Mouse (Mus musculus) brain, embryonic 14.5 days (tissue): ENCODE measurements around the gene Epyc.

Experiments
- CTCF ChIP-seq: fragments of 200-500 bp; IDR thresholded peaks from 2 replicates; pipeline ENCODE4 v1.5.1; 2012; ENCODE audit warnings: inconsistent platforms, mild to moderate bottlenecking, moderate library complexity, borderline replicate concordance; ENCODE audit not compliant: insufficient read depth, insufficient read length; ENCODE audit errors: extremely low read depth
- POLR2A ChIP-seq: fragments of 200-500 bp; IDR thresholded peaks from 2 replicates; pipeline ENCODE4 v1.6.1; 2012; ENCODE audit warnings: mild to moderate bottlenecking, inconsistent platforms, borderline replicate concordance; ENCODE audit not compliant: poor library complexity, insufficient read depth, insufficient read length, severe bottlenecking; ENCODE audit errors: extremely low read depth

GRCm38 (mm10) chr10:97622328-97622727 lies 21.5 kb upstream of the Epyc start:
- no peak for TF ChIP-seq CTCF
- TF ChIP-seq POLR2A: no peak
